Mouse (Mus musculus) MEL (cell line): ENCODE measurements around the gene Tango2.

Experiments used
- CTCF ChIP-seq, 3 experiments: IDR thresholded peaks in 2 of 3; conservative IDR thresholded peaks in 1 of 3; 2 replicates each; pipeline ENCODE4 v1.5.1; 2011 to 2012; ENCODE audit warnings: low read length in 3 of 3, low read depth in 2 of 3, mild to moderate bottlenecking in 2 of 3, improper control_type of control experiment in 1 of 3, inconsistent platforms in 1 of 3, mixed read lengths in 1 of 3, moderate library complexity in 1 of 3; ENCODE audit not compliant: control insufficient read depth in 1 of 3, insufficient read depth in 1 of 3, poor library complexity in 1 of 3, severe bottlenecking in 1 of 3
- ELF1 ChIP-seq: IDR thresholded peaks from 2 replicates; pipeline ENCODE4 v1.6.1; 2014; ENCODE audit warnings: low read depth, mild to moderate bottlenecking, inconsistent platforms, low read length, improper control_type of control experiment, moderate library complexity
- EP300 ChIP-seq, 2 experiments: IDR thresholded peaks; 2 replicates each; pipeline ENCODE4 v1.6.1; 2011; ENCODE audit warnings: improper control_type of control experiment in 2 of 2, low read length in 2 of 2, low read depth in 1 of 2, mild to moderate bottlenecking in 1 of 2
- NELFE ChIP-seq: IDR thresholded peaks from 2 replicates; pipeline ENCODE4 v1.6.1; 2011; ENCODE audit warnings: low read depth, low read length, improper control_type of control experiment
- NRF1 ChIP-seq: IDR thresholded peaks from 2 replicates; pipeline ENCODE4 v1.6.1; 2014; ENCODE audit warnings: low read depth, mild to moderate bottlenecking, inconsistent platforms, low read length, improper control_type of control experiment, moderate library complexity; ENCODE audit not compliant: poor library complexity, insufficient read depth, severe bottlenecking
- POLR2A ChIP-seq, 2 experiments: IDR thresholded peaks; 2 replicates each; pipeline ENCODE4 v1.6.1; 2011 to 2012; ENCODE audit warnings: low read length in 2 of 2, mild to moderate bottlenecking in 2 of 2, control low read depth in 1 of 2, improper control_type of control experiment in 1 of 2, low read depth in 1 of 2, moderate library complexity in 1 of 2; ENCODE audit not compliant: control insufficient read depth in 1 of 2, insufficient read depth in 1 of 2, poor library complexity in 1 of 2
- RAD21 ChIP-seq: IDR thresholded peaks from 2 replicates; pipeline ENCODE4 v1.6.1; 2011; ENCODE audit warnings: mild to moderate bottlenecking, low read depth, low read length, improper control_type of control experiment
- SMC3 ChIP-seq: IDR thresholded peaks from 2 replicates; pipeline ENCODE4 v1.6.1; 2011; ENCODE audit warnings: low read depth, low read length, improper control_type of control experiment
- UBTF ChIP-seq: IDR thresholded peaks from 2 replicates; pipeline ENCODE4 v1.6.1; 2012; ENCODE audit warnings: low read depth, mild to moderate bottlenecking, inconsistent platforms, low read length, improper control_type of control experiment, moderate library complexity, borderline replicate concordance; ENCODE audit not compliant: insufficient read depth
- USF1 ChIP-seq: IDR thresholded peaks from 2 replicates; pipeline ENCODE4 v1.6.1; 2014; ENCODE audit warnings: low read depth, mild to moderate bottlenecking, inconsistent platforms, low read length, improper control_type of control experiment, moderate library complexity
- ZC3H11A ChIP-seq: IDR thresholded peaks from 2 replicates; pipeline ENCODE4 v1.6.1; 2012; ENCODE audit warnings: low read depth, mild to moderate bottlenecking, inconsistent platforms, low read length, improper control_type of control experiment

- TF ChIP-seq NRF1, result no peak
- no peak for TF ChIP-seq POLR2A (IDR thresholded peaks at IDR 0.05; ENCODE audit: control insufficient read depth in 1 of 2, insufficient read depth in 1 of 2, low read depth in 1 of 2, low read length in 2 of 2, poor library complexity in 1 of 2)
- no peak for TF ChIP-seq CTCF (IDR thresholded peaks at IDR 0.05 in 2 of 3, conservative IDR thresholded peaks at IDR 0.05 in 1 of 3; ENCODE audit: control insufficient read depth in 1 of 3, insufficient read depth in 1 of 3, low read depth in 2 of 3, low read length in 3 of 3, poor library complexity in 1 of 3, severe bottlenecking in 1 of 3)
- TF ChIP-seq USF1, result no peak
- TF ChIP-seq NELFE, result no peak
- TF ChIP-seq RAD21, result no peak
- TF ChIP-seq SMC3, result no peak
- no peak for TF ChIP-seq UBTF
- TF ChIP-seq EP300 (IDR thresholded peaks at IDR 0.05; ENCODE audit: low read depth in 1 of 2, low read length in 2 of 2), result no peak
- TF ChIP-seq ELF1, result no peak
- TF ChIP-seq ZC3H11A, result no peak
Measured at GRCm38 (mm10) chr16:18356961-18357360, 9.1 kb upstream of the Tango2 start.
